Mouse (Mus musculus) heart, embryonic 10.5 days (tissue): Measurements from ENCODE around the gene Ncoa1. TPM values are rescaled to one million over a fixed set of nuclear protein-coding genes. Genes with fewer than 3 reads are reported as not detected.

Experiments used
- DNase-seq: peaks from one replicate; pipeline ENCODE4 v3.0.0-alpha.2; 2017; ENCODE audit warnings: low spot score
- H3K27ac ChIP-seq: fragments of 300-500 bp; sonication (generic); 2 replicates; pipeline ENCODE4 v1.5.1; 2016; ENCODE audit warnings: mild to moderate bottlenecking
- H3K27me3 ChIP-seq: fragments of 300-500 bp; sonication (generic); 2 replicates; pipeline ENCODE4 v1.6.1; 2016; ENCODE audit warnings: mild to moderate bottlenecking; ENCODE audit not compliant: poor library complexity, insufficient read depth, severe bottlenecking
- H3K36me3 ChIP-seq: fragments of 300-500 bp; sonication (generic); 2 replicates; pipeline ENCODE4 v1.6.1; 2016; ENCODE audit warnings: mild to moderate bottlenecking, moderate library complexity
- H3K4me1 ChIP-seq: fragments of 300-500 bp; sonication (generic); 2 replicates; pipeline ENCODE4 v1.6.1; 2016; ENCODE audit warnings: mild to moderate bottlenecking
- H3K4me3 ChIP-seq: fragments of 300-500 bp; sonication (generic); 2 replicates; pipeline ENCODE4 v1.5.1; 2016; ENCODE audit warnings: mild to moderate bottlenecking, moderate library complexity
- H3K9me3 ChIP-seq: fragments of 300-500 bp; sonication (generic); 2 replicates; pipeline ENCODE4 v1.6.1; 2016; ENCODE audit warnings: mild to moderate bottlenecking, moderate library complexity
- whole genome bisulfite sequencing: fragments of 180-500 bp; shearing (Covaris S2); methylation state at CpG from one replicate; pipeline ENCODE4 v1.1.7; 2016; 5-methylcytosine and 5-hydroxymethylcytosine counted together
- polyA plus RNA-seq: library from polyadenylated mRNA; unstranded; fragments of >200 nt; fragmentation: Nextera tagmentation; extraction: Ambion mirVana; gene quantifications from 2 replicates; pipeline ENCODE4 v1.2.1, GENCODE M21; 2016

The Ncoa1 gene
- polyA plus RNA-seq, 1 experiment from 2014 or later, result 4.1 TPM

- WGBS, result 82% methylated on average over 15 of the region's 15 CpGs
- no peaks in the 10 kb centered on the region for H3K27me3 ChIP-seq
- no peak for DNase-seq
- no peak overlapping the region for H3K4me3 ChIP-seq
- no peak overlapping the region for H3K27ac ChIP-seq
- H3K4me1 ChIP-seq, result no peaks in the 10 kb centered on the region
- no peaks in the 10 kb centered on the region for H3K9me3 ChIP-seq
- peaks cover 69% of the 10 kb centered on the region for H3K36me3 ChIP-seq
Measured at GRCm38 (mm10) chr12:4208405-4209133, 268.4 kb downstream of the Ncoa1 start.

- Histone ChIP-seq H3K4me3 (no peak overlapping the region), H3K36me3 (peaks cover 55% of the 10 kb centered on the region), H3K27ac (no peak overlapping the region), H3K9me3 (no peaks in the 10 kb centered on the region), H3K4me1 (0 out of 2 replicates have a peak, but pooled peaks cover 3% of the 10 kb centered on the region), H3K27me3 (no peaks in the 10 kb centered on the region)
- no peak for DNase-seq
- WGBS, result 94% methylated on average over 11 of the region's 11 CpGs
Measured at GRCm38 (mm10) chr12:4206106-4206505, 270.9 kb downstream of the Ncoa1 start.

GRCm38 (mm10) chr12:4202206-4202605 lies 274.8 kb downstream of the Ncoa1 start:
- no peaks in the 10 kb centered on the region for H3K9me3 ChIP-seq
- no peak overlapping the region for H3K27ac ChIP-seq
- no peak overlapping the region for H3K4me3 ChIP-seq
- no peak for DNase-seq
- H3K27me3 ChIP-seq, result no peaks in the 10 kb centered on the region
- 0 out of 2 replicates have a peak, but pooled peaks cover 7% of the 10 kb centered on the region for H3K4me1 ChIP-seq
- H3K36me3 ChIP-seq, result peaks cover 48% of the 10 kb centered on the region
- 79% methylated on average over 4 of the region's 4 CpGs for WGBS

GRCm38 (mm10) chr12:4201454-4202200 lies 275.4 kb downstream of the Ncoa1 start:
- no peak for DNase-seq
- H3K4me3 ChIP-seq, result no peak overlapping the region
- H3K36me3 ChIP-seq, result peaks cover 43% of the 10 kb centered on the region
- no peaks in the 10 kb centered on the region for H3K27me3 ChIP-seq
- 0 out of 2 replicates have a peak, but pooled peaks cover 7% of the 10 kb centered on the region for H3K4me1 ChIP-seq
- no peaks in the 10 kb centered on the region for H3K9me3 ChIP-seq
- WGBS, result 88% methylated on average over 13 of the region's 13 CpGs
- no peak overlapping the region for H3K27ac ChIP-seq

- Histone ChIP-seq H3K9me3 (no peaks in the 10 kb centered on the region), H3K27ac (no peak overlapping the region), H3K4me3 (no peak overlapping the region), H3K4me1 (peaks cover 10% of the 10 kb centered on the region; the same call in 1 of the 2 replicates), H3K36me3 (peaks cover 31% of the 10 kb centered on the region), H3K27me3 (no peaks in the 10 kb centered on the region)
- no peak for DNase-seq
- WGBS, result 92% methylated on average over 11 of the region's 11 CpGs
Measured at GRCm38 (mm10) chr12:4199271-4199670, 277.7 kb downstream of the Ncoa1 start.

GRCm38 (mm10) chr12:4198702-4199101 lies 278.3 kb downstream of the Ncoa1 start:
- H3K27ac ChIP-seq, result no peak overlapping the region
- peaks cover 16% of the 10 kb centered on the region; the same call in 1 of the 2 replicates for H3K4me1 ChIP-seq
- H3K4me3 ChIP-seq, result no peak overlapping the region
- DNase-seq, result no peak
- H3K9me3 ChIP-seq, result no peaks in the 10 kb centered on the region
- no peaks in the 10 kb centered on the region for H3K27me3 ChIP-seq
- 85% methylated on average over 4 of the region's 4 CpGs for WGBS
- H3K36me3 ChIP-seq, result peaks cover 27% of the 10 kb centered on the region

Other genes with a start within 250 kb of the Ncoa1 start
- gene Ptrhd1, start 243.2 kb downstream of the Ncoa1 start, polyA plus RNA-seq, result 6.9 and 8.2 TPM in 2 replicates
- gene Cenpo, start 242.9 kb downstream of the Ncoa1 start, polyA plus RNA-seq, result 10.9 and 14.5 TPM in 2 replicates
- gene Itsn2, start 115.5 kb upstream of the Ncoa1 start, polyA plus RNA-seq, result 30.4 and 32.6 TPM in 2 replicates
- not detected in 2 replicates for gene Gm3625, start 115.7 kb upstream of the Ncoa1 start, polyA plus RNA-seq